In the genomic region with DNA sequence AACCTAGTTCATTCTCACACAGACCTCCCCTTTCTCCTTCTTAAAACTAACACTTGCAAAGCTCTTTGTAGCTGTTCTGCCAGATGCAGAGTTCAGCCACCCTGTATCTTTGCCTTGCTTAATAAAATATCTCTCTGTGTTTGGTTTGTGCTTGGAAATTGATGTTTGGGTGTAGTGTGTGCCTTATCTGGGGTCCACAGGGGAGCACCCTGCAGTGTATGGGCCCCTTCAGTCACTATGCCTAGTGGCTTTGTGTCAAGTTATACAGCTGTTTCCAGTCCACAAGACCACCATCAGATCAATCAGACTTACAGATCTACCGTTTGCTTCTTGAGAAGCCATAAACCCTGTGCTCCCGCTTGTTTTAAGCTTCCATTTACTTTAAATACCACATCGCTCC, we compare ENCODE assay signal across 29 mouse cellular contexts. TPM values are rescaled to one million over a fixed set of nuclear protein-coding genes. Genes with fewer than 3 reads are reported as not detected.
A peak's percentile ranks its signal among the peaks of the same experiment; 100 is the strongest.
DNase-seq lines count a peak whose midpoint lies in the region; ATAC-seq and TF ChIP-seq lines count a peak whose summit lies in the region.
"Had no signal": no experiment of that assay in that cellular context is flagged by ENCODE, and none has a peak within 500 bp of the region (broad histone marks: within the 10 kb centered on the region; RNA-seq: fewer than 3 reads in every experiment).

No protein-coding gene starts in this region.

- no peaks in the 10 kb centered on the region for H3K9me3 ChIP-seq in heart, embryonic 10.5 days
- no peaks in the 10 kb centered on the region for H3K9me3 ChIP-seq in lung, postnatal 0 days (ENCODE audit: low read length)
- no peaks in the 10 kb centered on the region for H3K9me3 ChIP-seq in liver, embryonic 16.5 days (replicated peaks; ENCODE audit: control insufficient read depth, low read length)
- H3K9me3 ChIP-seq: heart, embryonic 13.5 days; limb, embryonic 13.5 days; neural tube, embryonic 13.5 days had no signal

- no peak for TF ChIP-seq EP300 in lung, postnatal 0 days (IDR thresholded peaks at IDR 0.05)

- H3K36me3 ChIP-seq in heart, embryonic 10.5 days = no peaks in the 10 kb centered on the region
- H3K36me3 ChIP-seq in lung, postnatal 0 days (ENCODE audit: insufficient read depth, low read length) = no peaks in the 10 kb centered on the region
- H3K36me3 ChIP-seq in liver, embryonic 16.5 days (ENCODE audit: control insufficient read depth, insufficient read depth) = no peaks in the 10 kb centered on the region
- H3K36me3 ChIP-seq: heart, embryonic 13.5 days; limb, embryonic 13.5 days; midbrain, embryonic 13.5 days; neural tube, embryonic 13.5 days had no signal

- TF ChIP-seq CTCF in lung, postnatal 0 days (IDR thresholded peaks at IDR 0.05) = no peak

- ATAC-seq in lung, postnatal 0 days = no peak
- peak; percentile 78 for ATAC-seq in liver, embryonic 16.5 days (ENCODE audit: low read depth)
- ATAC-seq: activated CD4-positive, CD25-positive, alpha-beta regulatory T cell, adult 4 months; forebrain, embryonic 14.5 days; hindbrain, embryonic 16.5 days; midbrain, embryonic 13.5 days had no signal

- H3K27me3 ChIP-seq in heart, embryonic 10.5 days (ENCODE audit: insufficient read depth, poor library complexity, severe bottlenecking) = no peaks in the 10 kb centered on the region
- no peaks in the 10 kb centered on the region for H3K27me3 ChIP-seq in lung, postnatal 0 days (replicated peaks; ENCODE audit: insufficient read depth, low read length)
- H3K27me3 ChIP-seq in liver, embryonic 16.5 days (ENCODE audit: control insufficient read depth, insufficient read depth, low read depth, low read length) = no peaks in the 10 kb centered on the region
- H3K27me3 ChIP-seq: CH12.LX; heart, embryonic 13.5 days; limb, embryonic 13.5 days; megakaryocyte, embryonic 14.5 days; midbrain, embryonic 13.5 days; neural tube, embryonic 13.5 days had no signal

- H3K9ac ChIP-seq in lung, postnatal 0 days (replicated peaks; ENCODE audit: low read depth) = no peak overlapping the region
- H3K9ac ChIP-seq in liver, embryonic 16.5 days (ENCODE audit: low read depth, low read length) = no peak overlapping the region
- H3K9ac ChIP-seq: heart, embryonic 13.5 days; limb, embryonic 13.5 days; midbrain, embryonic 13.5 days; neural tube, embryonic 13.5 days had no signal

- 0 out of 2 replicates have a peak, but pooled peaks cover 3% of the 10 kb centered on the region for H3K4me1 ChIP-seq in heart, embryonic 10.5 days
- H3K4me1 ChIP-seq in lung, postnatal 0 days (ENCODE audit: insufficient read depth, low read depth, low read length) = peaks cover 4% of the 10 kb centered on the region; the same call in 1 of the 2 replicates
- peaks cover 14% of the 10 kb centered on the region for H3K4me1 ChIP-seq in liver, embryonic 16.5 days (ENCODE audit: control insufficient read depth, low read depth, low read length)

- H3K4me3 ChIP-seq in heart, embryonic 10.5 days = no peak overlapping the region
- no peak overlapping the region for H3K4me3 ChIP-seq in lung, postnatal 0 days (ENCODE audit: low read depth, low read length)
- H3K4me3 ChIP-seq in liver, embryonic 16.5 days (ENCODE audit: low read depth, low read length) = no peak overlapping the region
- H3K4me3 ChIP-seq: heart, adult 2 months; heart, embryonic 13.5 days; limb, embryonic 13.5 days; megakaryocyte, embryonic 14.5 days; midbrain, embryonic 13.5 days; neural tube, embryonic 13.5 days had no signal

- H3K4me2 ChIP-seq in lung, postnatal 0 days (replicated peaks; ENCODE audit: low read depth, low read length) = no peak overlapping the region
- H3K4me2 ChIP-seq in liver, embryonic 16.5 days (ENCODE audit: low read depth, low read length) = no peak overlapping the region
- H3K4me2 ChIP-seq: heart, embryonic 13.5 days; limb, embryonic 13.5 days; midbrain, embryonic 13.5 days; neural tube, embryonic 13.5 days had no signal

- DNase-seq in heart, adult 11 months = peak; percentile 63
- DNase-seq in heart, embryonic 10.5 days (ENCODE audit: low spot score) = no peak
- DNase-seq in lung, postnatal 0 days (ENCODE audit: low spot score) = no peak
- no peak for DNase-seq in lung, postnatal 14 days
- no peak for DNase-seq in thymus, postnatal 25 days
- no peak for DNase-seq in gastrocnemius, postnatal 4 days (ENCODE audit: low spot score in 2 of 2)
- no peak for DNase-seq in frontal cortex, postnatal 10 days (ENCODE audit: low spot score in 2 of 2)
- DNase-seq: cerebellum, adult 2 months; cerebellum, postnatal 14 days; gastrocnemius, postnatal 25 days; heart, adult 2 months; heart, postnatal 10 days; kidney, adult 18-20 months; kidney, postnatal 4 days; lung, adult 2 months; right cerebral cortex, postnatal 4 days; thymus, adult 18-20 months had no signal

- H3K27ac ChIP-seq in heart, embryonic 10.5 days = no peak overlapping the region
- H3K27ac ChIP-seq in lung, postnatal 0 days (ENCODE audit: low read length) = 0 out of 2 replicates have a peak overlapping the region, but pooled peaks have one; percentile 0
- H3K27ac ChIP-seq in liver, embryonic 16.5 days (ENCODE audit: low read length) = no peak overlapping the region
- H3K27ac ChIP-seq: heart, adult 2 months; heart, embryonic 13.5 days; kidney, postnatal 0 days; limb, embryonic 13.5 days; midbrain, embryonic 13.5 days; neural tube, embryonic 13.5 days had no signal

- 81% methylated on average over 3 of the region's 3 CpGs for WGBS in heart, embryonic 10.5 days
- WGBS in lung, postnatal 0 days = 88% methylated on average over 3 of the region's 3 CpGs
- WGBS in liver, embryonic 16.5 days (ENCODE audit: insufficient replicate concordance) = 45% methylated on average over 3 of the region's 3 CpGs

RNA-seq across cellular contexts. Expression of a gene that starts 7.3 kb away (rescaled TPM):
- polyA plus RNA-seq in heart, embryonic 10.5 days (2016; fragmentation: Nextera tagmentation; extraction: Ambion mirVana) = 0.09 and 0.58 TPM in 2 replicates
- polyA plus RNA-seq in lung, postnatal 0 days (2015; fragmentation: Nextera tagmentation; extraction: Ambion mirVana) = 2.6 and 2.8 TPM in 2 replicates
- polyA plus RNA-seq in liver, embryonic 16.5 days (2015; fragmentation: Nextera tagmentation; extraction: Ambion mirVana) = 0.40 and 0.55 TPM in 2 replicates
- under 1 TPM; 0.10 to 0.44 TPM for total RNA-seq in gastrocnemius, postnatal 4 days (2021)
- total RNA-seq: gastrocnemius, adult 18-20 months; gastrocnemius, postnatal 25 days; heart, adult 2 months had no signal

RNA-seq across cellular contexts. Expression of a gene that starts 25.6 kb away (rescaled TPM):
- polyA plus RNA-seq in heart, embryonic 10.5 days (2016; fragmentation: Nextera tagmentation; extraction: Ambion mirVana) = 17.5 and 18.1 TPM in 2 replicates
- 30.2 and 37.3 TPM in 2 replicates for polyA plus RNA-seq in lung, postnatal 0 days (2015; fragmentation: Nextera tagmentation; extraction: Ambion mirVana)
- polyA plus RNA-seq in liver, embryonic 16.5 days (2015; fragmentation: Nextera tagmentation; extraction: Ambion mirVana) = 4.1 and 4.2 TPM in 2 replicates
- 10 to 100 TPM; 25.3 to 25.5 TPM for total RNA-seq in gastrocnemius, postnatal 4 days (2021)
- total RNA-seq: CH12.LX had no signal
